Mouse (Mus musculus) adrenal gland, postnatal 4 days (tissue): ENCODE measurements around the gene Inca1. TPM values are rescaled to one million over a fixed set of nuclear protein-coding genes. Genes with fewer than 3 reads are reported as not detected.
A peak's percentile ranks its signal among the peaks of the same experiment; 100 is the strongest.

ENCODE experiments used
- DNase-seq, 2 experiments: peaks; one replicate each; pipeline ENCODE4 v3.0.0; 2021 to 2022; ENCODE audit warnings: low spot score in 2 of 2, mixed read lengths in 2 of 2
- total RNA-seq, 2 experiments: library from RNA; stranded (reverse); gene quantifications; 2 replicates each; pipeline ENCODE4 v1.2.3; 2021

The Inca1 gene
- total RNA-seq, 2 experiments from 2014 or later: 7.0 to 10.2 TPM

DNA sequence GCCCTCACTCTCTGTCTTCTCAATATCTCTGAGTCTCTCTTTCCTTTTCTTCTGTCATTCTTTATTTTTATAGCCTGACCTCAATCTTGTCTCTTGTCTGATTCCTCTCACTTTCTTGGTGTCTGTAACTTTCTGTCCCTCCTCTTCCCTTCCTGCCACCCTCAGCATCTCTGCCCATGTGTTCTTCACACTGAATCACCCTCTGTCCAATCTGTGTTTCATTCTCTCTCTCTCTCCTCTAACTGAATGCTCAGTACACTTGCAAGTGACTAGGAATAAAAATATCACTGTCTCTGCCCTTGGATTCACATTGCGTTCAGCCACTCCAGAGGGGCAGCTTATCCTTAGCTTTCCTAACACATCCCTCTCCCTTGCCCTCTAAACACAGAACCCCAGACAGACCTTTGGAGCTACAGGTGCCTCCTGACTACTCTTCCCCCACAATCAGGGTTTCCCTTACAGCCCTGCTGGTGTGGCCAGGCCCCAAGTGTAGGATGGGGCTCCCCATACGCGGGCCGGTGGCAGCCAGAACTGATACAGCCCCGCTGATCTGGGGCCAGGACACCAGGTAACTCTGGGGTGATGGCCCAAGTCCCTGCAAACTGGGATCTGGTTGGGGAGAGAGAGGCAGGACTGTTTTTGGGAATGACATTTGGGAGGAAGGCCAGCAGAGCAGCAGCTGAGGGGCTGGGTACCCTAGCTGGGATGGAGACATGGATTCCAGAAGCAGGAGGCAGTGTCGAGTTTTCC lies 2.2 kb upstream of the Inca1 start:
- no peak for DNase-seq

DNA sequence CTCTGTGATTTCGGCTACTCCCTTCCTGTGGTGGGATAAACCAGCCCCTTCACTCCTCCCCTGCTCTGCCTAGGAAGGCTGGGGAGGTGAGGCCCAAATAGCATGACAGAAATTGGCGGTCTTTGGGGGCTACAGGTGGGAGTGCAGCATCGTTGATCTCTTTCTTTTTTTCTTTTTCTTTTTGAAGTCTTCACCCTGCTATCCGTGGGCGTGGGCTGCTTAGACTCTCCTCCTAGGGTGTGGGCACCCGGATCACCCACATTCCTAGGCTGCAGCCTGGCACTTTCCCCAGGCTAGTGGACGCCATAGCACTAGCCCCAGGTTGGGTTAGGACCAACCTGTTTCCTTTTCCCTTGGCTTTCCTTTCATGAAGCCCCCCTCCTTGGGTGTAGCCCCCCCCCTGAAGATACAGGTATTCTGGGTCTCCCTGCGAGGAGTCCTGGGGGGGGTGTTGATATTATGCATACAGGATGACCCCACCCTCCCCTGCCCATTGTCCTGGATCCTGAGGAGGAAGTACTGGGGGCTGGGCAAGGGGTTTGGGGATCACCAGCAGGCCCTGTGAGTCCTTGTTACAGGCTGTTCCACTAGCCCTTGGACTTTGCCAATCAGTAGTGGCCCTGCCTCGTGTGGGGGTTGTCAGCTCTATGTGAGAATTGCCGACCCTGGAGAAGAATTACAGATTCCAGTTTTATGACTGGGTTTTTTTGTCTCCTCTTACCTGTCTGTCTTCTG lies 1.4 kb upstream of the Inca1 start:
- DNase-seq: no peak

DNA sequence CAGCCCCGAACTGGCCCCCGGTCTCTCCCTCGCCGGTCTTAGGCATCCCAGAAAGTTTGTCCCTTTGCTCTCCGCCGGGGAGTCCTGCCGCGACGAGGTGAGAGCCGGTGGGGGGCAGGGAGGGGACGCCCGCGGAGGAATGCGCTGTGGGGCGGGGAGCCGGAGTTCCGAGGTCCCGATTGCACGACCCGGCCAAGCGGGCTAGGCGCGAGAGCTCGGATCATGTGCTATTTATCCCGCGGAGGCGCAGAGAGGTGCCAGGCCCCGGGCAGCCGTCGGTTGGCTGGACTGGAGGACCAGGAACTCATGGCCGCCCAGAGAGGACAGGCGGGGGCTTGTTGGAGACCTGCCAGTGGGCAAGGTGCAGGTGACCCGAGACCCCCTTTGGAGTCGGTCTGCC lies 658 bp upstream of the Inca1 start:
- DNase-seq: peak; percentile 43 to 58

GRCm38 (mm10) chr11:70699051-70699450 lies 904 bp downstream of the Inca1 start:
- no peak for DNase-seq

- no peak for DNase-seq
Measured at GRCm38 (mm10) chr11:70697376-70697775, 2.6 kb downstream of the Inca1 start.

- no peak for DNase-seq
Measured at GRCm38 (mm10) chr11:70693504-70693903, 6.5 kb downstream of the Inca1 start.

DNA sequence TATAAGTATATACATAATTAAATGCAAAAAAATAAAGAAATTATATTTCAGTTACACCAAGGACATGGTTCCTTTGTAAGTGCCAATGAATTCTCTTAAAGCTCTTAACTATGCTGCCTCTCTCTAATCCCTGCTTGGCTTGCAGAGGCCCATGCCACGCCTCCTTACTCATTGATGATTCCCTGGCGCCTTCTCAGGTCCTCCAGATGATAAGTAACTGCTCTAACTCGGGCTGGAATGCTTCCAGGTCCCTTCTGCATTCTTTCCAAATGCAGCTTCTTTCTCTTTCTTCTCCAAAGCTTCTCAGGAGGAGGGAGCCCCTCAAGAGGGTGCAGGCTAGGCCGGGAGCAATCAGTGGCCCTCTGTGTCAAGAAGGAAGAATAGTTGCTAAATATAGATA lies 10.4 kb downstream of the Inca1 start:
- no peak for DNase-seq

DNA sequence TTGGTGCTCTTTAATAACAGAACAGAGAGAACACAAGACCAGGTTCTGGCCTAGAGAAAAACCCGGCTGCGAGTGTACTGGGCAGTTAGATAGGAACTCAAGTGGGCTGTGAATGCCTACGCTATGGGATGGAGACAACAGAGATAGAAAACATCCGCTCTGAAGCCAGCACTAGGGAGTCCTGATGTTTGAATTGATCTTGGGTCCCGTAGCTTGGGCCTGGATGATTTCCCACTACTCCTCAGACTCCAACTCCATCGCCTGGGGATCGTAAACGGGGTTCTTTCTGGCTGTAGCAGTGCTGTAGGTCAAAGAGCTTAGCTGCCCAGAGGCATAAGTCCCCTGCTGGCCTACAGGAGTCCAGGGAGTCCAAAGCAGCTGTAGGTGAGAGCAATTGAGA lies 11.6 kb downstream of the Inca1 start:
- DNase-seq: no peak

GRCm38 (mm10) chr11:70687601-70688199 lies 12.3 kb downstream of the Inca1 start, which contains the start of gene Camta2:
Camta2 (minus strand) TSS chr11:70688105.
- peak; percentile 74 for DNase-seq

DNA sequence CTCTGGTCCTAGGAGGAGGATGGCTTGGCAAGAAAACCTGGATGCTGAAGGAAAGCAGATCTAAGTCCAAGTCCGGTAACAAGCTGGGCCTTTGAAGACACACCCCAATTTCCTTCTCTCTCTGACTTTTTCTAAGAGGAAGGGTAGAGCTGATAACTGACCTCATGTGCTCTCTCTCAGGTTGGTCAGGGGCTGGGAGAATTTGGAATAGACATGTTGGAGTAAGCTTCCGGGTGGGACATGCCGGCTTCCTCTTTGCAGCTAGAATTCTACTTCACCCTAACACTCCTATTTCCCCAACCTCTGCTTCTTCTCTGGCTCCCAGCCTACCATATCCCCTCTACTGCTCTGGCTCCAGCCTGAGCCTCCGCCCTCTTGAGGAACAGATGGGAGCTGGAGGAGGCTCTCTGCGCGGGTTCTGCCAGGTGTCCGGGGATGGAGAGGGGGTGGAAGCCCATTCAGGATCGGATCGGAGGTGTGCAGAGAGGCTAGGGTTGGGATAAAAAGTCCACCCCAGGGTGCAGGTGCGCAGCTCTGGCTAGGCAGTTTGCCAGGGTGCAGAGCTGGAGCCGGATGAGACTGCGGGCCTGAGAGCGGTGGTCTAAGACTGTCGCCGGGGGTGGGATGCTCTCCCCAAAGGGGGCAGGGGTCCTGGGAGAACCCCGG lies 12.9 kb downstream of the Inca1 start:
- DNase-seq: no peak

GRCm38 (mm10) chr11:70683640-70684039 lies 16.3 kb downstream of the Inca1 start:
- DNase-seq: no peak

DNA sequence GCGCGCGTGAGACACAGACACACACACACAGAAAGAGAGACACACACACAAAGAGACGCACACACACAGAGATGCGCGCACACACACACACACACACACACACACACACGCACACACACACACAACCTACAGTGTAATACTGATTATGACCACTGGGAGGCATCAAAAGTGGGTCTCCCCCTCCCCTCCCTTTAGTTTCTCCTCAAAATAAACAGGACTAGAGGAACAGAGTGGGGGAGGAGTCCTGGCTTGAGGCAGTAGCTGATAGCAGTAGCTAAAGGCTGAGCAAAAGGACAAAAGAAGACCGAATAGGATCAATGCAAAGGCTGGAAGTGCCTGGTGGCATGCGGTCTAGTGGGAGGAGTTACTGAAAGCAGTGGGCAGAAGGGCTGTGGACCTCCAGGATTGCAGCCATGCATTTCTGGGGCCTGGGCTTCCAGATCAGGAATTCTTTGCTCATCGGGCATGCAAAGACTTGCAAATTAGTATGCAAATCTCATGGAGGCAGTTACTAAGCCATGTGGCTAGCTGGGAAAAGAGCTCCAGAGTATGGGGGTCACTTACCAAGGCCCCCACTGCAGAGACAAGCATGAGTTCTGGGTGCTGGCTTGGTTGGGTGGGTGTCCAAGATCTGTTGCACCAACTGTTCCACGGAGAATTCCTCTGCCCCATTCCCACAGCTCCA lies 17.9 kb downstream of the Inca1 start:
- DNase-seq: no peak

DNA sequence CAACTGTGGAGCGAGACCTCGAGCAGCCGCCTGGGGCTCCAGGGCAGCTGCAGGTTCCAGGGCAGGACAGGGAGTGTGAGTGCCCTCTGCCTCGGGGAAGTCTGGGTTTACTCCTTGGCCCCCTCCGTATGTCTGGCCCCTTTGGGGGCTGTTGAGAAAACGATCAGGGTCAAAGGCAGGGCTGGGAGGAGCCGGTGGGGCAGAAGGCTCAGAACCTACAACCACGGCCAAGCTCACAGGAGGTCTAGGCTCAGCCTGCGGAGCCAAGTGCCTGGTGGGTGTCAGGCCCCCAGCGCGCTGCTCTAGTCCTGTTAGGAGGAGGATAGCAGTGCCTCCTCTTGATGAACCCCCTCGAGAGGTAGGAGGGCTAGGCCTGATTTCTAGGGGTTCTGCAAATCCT lies 18.8 kb downstream of the Inca1 start:
- DNase-seq: no peak

DNA sequence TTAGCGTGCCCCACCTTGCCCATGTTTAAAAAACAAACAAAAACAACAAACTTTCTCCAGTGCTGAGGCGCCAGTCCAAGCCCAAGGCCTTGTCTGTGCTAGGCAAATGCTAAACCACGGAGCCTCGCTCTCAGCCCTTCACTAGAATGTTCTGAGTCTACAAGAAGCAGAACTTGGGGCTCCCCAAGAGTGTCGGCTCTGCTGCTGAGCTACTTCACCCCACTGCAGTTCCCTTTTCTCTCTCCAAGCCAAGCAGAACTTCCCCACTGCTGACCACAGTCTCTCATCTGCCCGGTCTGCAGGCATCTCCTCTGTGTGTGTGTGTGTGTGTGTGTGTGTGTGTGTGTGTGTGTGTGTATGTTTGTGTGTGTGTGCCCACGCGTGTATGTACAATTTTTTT lies 20.1 kb downstream of the Inca1 start:
- no peak for DNase-seq

DNA sequence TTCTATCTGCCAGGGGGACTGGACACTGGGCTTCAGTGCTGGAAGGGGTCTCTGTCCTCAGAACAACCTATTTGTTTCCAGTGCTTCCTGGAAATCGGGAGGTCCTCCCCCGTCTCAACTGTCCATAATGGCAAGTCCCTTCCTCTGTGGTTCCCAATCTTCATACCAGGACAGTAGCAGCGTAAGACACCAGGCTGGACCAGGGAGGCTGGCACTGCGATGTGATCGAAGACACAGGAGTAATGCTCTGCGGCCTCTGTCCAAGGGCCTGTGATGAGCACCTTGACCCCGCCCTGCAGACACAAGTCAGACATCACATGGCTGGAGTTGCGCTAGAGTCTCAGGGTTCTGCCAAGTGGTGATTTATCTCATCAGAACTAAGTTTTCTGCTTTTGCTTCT lies 20.6 kb downstream of the Inca1 start:
- no peak for DNase-seq

DNA sequence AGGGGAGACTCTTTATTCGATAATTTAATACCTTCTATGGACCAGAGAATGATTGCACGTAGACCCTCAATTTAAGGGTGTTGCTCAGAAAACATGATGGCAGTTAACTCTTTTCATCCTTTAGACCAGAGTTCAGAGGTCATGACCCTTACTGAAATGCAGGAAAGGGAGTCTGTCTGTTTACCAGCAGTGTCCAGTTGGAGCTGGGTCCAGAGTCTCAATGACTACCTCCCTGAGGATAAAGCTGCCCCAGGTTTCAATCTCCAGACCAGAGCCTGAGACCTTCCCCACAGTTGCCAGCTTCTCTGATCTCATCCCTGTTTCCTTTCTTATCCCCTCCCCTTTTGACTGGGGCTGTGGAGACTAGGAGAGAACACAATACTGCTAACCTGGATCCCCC lies 21.4 kb downstream of the Inca1 start:
- no peak for DNase-seq

- DNase-seq: no peak
Measured at GRCm38 (mm10) chr11:70678092-70678491, 21.9 kb downstream of the Inca1 start.

- no peak for DNase-seq
Measured at GRCm38 (mm10) chr11:70674501-70674900, 25.5 kb downstream of the Inca1 start.

- DNase-seq: no peak
Measured at GRCm38 (mm10) chr11:70674014-70674413, 25.9 kb downstream of the Inca1 start.

DNA sequence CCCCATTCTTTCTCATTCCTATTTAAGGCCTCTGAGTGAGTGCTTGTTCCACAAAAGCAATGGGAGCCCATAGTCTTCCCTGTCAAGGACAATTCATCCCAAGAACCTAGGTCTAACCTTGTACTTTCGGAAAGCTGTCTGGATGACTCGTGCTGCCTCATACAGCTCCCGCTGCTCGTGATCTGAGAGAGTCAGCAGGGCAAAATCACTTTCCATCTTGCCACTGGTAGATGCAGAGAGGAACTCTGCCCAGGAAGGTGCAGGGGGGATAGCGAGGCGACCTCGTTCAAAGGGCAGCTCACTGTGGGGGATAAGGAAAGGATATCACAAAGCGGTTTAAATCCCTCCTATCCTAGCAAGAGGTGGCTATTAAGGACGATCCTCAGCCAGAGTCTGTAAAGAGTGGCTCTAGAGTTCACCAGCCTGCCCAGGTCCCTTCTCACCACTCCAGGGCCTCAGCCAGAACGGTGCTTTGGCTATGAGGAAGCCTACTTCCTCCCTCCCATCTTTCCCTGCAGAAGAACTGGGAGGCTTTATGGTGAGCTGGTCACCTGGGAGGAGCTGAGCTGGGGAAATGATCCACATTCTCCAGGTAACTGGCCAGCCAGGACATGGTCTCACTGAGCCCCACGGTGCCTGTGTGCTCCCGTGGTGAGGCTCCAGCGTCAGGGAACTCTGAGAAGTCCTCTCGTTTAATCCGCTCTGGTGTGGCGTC lies 28.5 kb downstream of the Inca1 start:
- no peak for DNase-seq

DNA sequence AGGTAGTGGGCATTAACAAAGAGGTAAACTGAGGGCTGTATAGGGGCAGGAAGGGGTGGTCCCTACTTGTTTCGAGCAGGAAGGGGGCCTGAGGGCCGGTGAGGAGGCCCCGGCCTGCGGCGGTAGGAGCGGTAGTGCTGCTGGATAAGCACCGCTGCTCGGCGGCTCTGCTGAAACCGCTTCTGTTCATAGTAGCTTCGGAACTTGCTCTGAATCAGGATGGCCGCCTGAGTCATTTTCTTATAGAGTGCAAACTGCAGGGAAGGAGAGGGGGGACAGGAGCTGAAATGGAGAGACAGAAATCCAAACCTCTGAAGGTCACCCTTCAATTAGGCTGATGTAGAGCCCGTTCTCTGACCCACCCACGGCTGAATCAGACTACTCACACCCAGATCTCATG lies 29.5 kb downstream of the Inca1 start:
- DNase-seq: no peak
